Mouse (Mus musculus): ENCODE data around the gene Rasl11b. TPM values are rescaled to one million over a fixed set of nuclear protein-coding genes. Genes with fewer than 3 reads are reported as not detected.

Gene Rasl11b
- total RNA-seq, 2 experiments from 2014 or later: 1.0 to 2.0 TPM

- ATAC-seq (ENCODE audit: poor library complexity, severe bottlenecking): no peak
These were observed 51.4 kb downstream of the Rasl11b start for GRCm38 (mm10) chr5:74246453-74246852.

DNA sequence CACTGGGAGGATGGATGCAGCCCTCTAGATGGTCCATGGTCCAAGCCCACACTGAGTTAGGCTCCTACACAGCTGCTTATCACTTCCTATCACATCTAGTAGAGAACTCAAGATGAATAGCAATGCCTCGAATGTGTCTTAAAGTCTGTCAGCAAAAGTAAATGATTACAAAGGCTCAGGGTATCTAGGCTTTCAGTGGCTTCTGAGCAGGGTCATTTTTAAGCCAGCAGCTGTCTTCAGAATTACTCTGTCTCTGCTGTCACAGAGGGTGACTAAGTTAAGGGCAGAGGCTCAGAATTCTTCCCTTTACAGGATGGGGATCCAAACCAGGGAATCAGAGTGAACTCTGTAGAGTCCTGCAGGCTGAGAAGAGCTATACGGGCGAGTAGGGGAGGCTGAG lies 51.9 kb downstream of the Rasl11b start:
- no peak for ATAC-seq (ENCODE audit: poor library complexity, severe bottlenecking)

Other genes with a start within 250 kb of the Rasl11b start
- 9.3 and 12.0 TPM in 2 replicates for gene Usp46, start 126.9 kb upstream of the Rasl11b start, total RNA-seq (2015)
- gene Usp46, start 126.9 kb upstream of the Rasl11b start, total RNA-seq (2017): 7.3 and 10.0 TPM in 2 replicates